Mouse (Mus musculus) fat pad, adult 2 months (tissue): Measurements from ENCODE around the gene Llgl2.

Experiments used
- DNase-seq: peaks from one replicate; pipeline ENCODE4 v3.0.0-alpha.2; 2011; ENCODE audit warnings: low read depth, low spot score; ENCODE audit errors: extremely low read depth

The Llgl2 gene

GRCm38 (mm10) chr11:115808696-115809310 is 15.0 kb upstream of the Llgl2 start:
- no peak for DNase-seq

- DNase-seq: no peak
Measured at GRCm38 (mm10) chr11:115809311-115809781, 14.5 kb upstream of the Llgl2 start.

- no peak for DNase-seq
Measured at GRCm38 (mm10) chr11:115810377-115810776, 13.5 kb upstream of the Llgl2 start.

GRCm38 (mm10) chr11:115811381-115812093 is 12.3 kb upstream of the Llgl2 start:
- no peak for DNase-seq

- DNase-seq: no peak
Measured at GRCm38 (mm10) chr11:115812095-115812494, 11.8 kb upstream of the Llgl2 start.

GRCm38 (mm10) chr11:115812533-115813420 is 11.1 kb upstream of the Llgl2 start:
- no peak for DNase-seq

GRCm38 (mm10) chr11:115813507-115814296 is 10.1 kb upstream of the Llgl2 start, which contains the start of gene Caskin2:
TSS of gene Caskin2 (minus strand) at chr11:115813639.
- DNase-seq: no peak

- no peak for DNase-seq
Measured at GRCm38 (mm10) chr11:115814605-115815450, 9.0 kb upstream of the Llgl2 start, which contains the start of gene Tsen54. TSS of gene Tsen54 (plus strand) at chr11:115814724.

- no peak for DNase-seq
Measured at GRCm38 (mm10) chr11:115817331-115817730, 6.5 kb upstream of the Llgl2 start.

GRCm38 (mm10) chr11:115819915-115820623 is 3.8 kb upstream of the Llgl2 start:
- DNase-seq: no peak

- no peak for DNase-seq
Measured at GRCm38 (mm10) chr11:115821001-115821400, 2.8 kb upstream of the Llgl2 start.

- DNase-seq: no peak
Measured at GRCm38 (mm10) chr11:115824813-115825212, 964 bp downstream of the Llgl2 start.

- no peak for DNase-seq
Measured at GRCm38 (mm10) chr11:115826487-115826886, 2.6 kb downstream of the Llgl2 start.

GRCm38 (mm10) chr11:115827624-115828023 is 3.8 kb downstream of the Llgl2 start:
- DNase-seq: no peak

GRCm38 (mm10) chr11:115829036-115829435 is 5.2 kb downstream of the Llgl2 start:
- DNase-seq: no peak

GRCm38 (mm10) chr11:115830550-115831325 is 6.9 kb downstream of the Llgl2 start:
- no peak for DNase-seq

- no peak for DNase-seq
Measured at GRCm38 (mm10) chr11:115831518-115831917, 7.7 kb downstream of the Llgl2 start.

GRCm38 (mm10) chr11:115832064-115832463 is 8.2 kb downstream of the Llgl2 start:
- DNase-seq: no peak
